Mouse (Mus musculus): Measurements from ENCODE around the gene Grm5. TPM values are rescaled to one million over a fixed set of nuclear protein-coding genes. Genes with fewer than 3 reads are reported as not detected.

Gene Grm5
- total RNA-seq (2021): 100 to 1,000 TPM; 213 to 219 TPM

DNA sequence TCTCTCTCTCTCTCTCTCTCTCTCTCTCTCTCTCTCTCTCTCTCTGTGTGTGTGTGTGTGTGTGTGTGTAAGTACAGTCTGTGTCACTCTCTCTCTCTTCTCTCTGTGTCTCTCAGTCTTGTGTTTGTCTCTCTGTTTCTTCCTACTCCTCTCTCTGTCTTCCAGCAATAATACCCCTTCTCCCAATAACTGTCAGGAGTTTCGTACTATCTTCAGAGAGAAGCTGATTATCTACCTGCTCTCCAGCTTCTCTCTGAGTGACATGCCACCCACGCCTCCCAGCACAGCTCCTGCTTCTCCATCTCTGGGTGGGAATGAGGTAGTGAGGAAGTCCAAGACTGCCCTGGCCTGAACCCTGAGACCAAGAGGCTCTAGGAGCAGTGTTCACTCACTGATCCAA, at the start of gene Grm5:
TSS of gene Grm5 (plus strand) at position 301 of the 400 bp plus-strand sequence.
- intact Hi-C loops (cut with DNase I): loop anchor here (10.0 kb wide), 2 partner anchors 461 to 1461 kb away; no protein-coding TSS in a partner anchor
- no peak for DNase-seq (ENCODE audit: extremely low spot score in 1 of 2, low spot score in 2 of 2)

GRCm38 (mm10) chr7:87539031-87539430, 44.9 kb upstream of the Grm5 start:
- intact Hi-C loops (cut with DNase I): no loop called here
- no peak for DNase-seq (ENCODE audit: extremely low spot score in 1 of 2, low spot score in 2 of 2)

DNA sequence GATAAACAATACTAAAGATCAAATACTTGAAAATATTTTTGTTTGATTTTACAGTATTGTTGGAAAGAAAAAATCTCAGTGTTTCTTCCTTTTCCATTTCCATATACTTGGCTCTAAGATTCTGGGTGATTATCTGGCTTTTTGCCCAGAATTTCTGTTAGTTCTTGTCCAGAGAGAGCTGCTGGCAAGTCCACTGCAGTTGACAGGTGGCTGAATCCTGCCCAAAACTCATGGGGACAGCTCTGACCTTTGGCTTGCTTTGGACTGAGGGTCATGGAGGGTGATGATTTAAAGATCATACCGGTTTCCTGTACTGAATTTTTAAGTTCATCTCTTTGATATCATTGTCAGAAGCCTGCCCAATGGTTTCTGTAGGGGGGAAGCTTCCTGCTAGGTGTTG, 18.7 kb upstream of the Grm5 start:
- intact Hi-C loops (cut with DNase I): no loop called here
- no peak for DNase-seq (ENCODE audit: extremely low spot score in 1 of 2, low spot score in 2 of 2)

DNA sequence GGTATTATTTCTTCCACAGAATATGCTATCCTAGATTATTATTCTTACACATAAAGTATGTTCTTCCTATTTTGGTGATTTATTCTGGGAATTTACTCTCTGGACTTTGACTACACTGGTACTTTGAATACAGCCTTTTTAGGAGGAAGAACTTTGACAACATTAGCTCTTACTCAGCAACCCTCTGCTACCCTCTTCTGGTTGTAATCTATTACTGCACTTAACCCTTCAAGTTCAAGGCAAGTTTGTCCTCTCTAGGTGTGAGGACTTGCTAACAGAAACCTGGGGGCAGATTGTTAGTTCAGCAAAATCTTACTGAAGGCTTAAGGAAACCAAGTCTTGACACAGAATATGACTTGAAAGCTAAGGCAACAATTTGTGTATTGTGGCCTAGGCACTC, 17.5 kb upstream of the Grm5 start:
- intact Hi-C loops (cut with DNase I): loop anchor here (2.0 kb wide), 1 partner anchor 456 kb away; no protein-coding TSS in a partner anchor
- peak in 1 of 2 experiments; percentile 31 for DNase-seq (ENCODE audit: extremely low spot score in 1 of 2, low spot score in 2 of 2)

DNA sequence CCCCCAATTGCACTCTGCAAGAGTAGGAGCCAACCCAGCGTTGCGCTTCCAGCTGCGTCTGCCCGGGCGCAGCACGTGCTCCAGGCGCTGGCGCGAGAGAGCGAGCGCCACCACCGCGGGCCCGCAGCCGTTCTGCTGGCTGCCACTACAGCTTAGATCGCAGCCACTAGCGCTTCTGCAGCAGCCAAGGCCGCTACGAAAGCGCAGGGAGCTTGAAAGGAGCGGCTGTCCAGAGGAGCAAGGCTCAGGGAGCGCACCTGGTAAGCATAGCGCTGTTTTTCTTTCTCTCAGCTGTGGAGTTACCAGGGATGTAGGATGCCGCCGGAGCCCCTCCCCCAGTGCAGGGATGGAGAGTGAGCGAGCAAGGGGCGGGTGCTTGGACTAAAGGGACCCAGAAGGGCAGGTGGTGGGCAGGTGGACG, 323 bp downstream of the Grm5 start:
- DNase-seq (ENCODE audit: extremely low spot score in 1 of 2, low spot score in 2 of 2): peak; percentile 50 to 77
- intact Hi-C loops (cut with DNase I): loop anchor here (10.0 kb wide), 2 partner anchors 461 to 1461 kb away; no protein-coding TSS in a partner anchor

DNA sequence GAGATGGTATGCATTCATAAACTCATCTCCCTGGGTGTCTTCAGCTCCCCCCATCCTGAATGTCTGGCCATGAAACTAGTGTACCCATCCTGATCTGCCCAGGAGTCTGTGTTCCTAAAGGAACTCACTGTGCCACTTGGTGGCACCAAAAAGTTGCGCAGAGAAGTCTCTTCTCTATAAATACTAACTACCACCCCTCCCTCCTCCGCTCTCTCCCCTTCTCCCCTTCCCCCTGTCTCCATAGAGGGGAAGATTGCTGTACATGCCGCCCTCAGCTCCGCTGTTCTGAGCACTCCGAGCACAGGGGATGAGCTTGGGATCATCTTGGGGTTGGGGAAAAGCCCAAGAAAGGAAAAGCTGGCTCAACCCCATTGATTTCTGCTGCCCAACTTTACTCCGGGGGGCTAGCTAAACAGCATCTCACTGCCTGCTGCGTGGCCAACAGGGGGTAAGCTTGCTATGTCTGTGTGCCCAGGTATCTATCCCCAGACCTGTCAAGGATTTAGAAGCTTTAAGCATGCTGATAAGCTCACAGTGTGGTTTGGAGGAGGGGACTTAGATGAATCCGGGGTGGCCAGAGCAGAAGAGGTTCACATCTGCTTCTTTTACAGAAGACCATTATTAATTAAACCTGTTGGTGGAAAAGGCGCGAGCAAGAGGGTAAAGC, 2.4 kb downstream of the Grm5 start:
- DNase-seq (ENCODE audit: extremely low spot score in 1 of 2, low spot score in 2 of 2): peak; percentile 51 to 58
- intact Hi-C loops (cut with DNase I): loop anchor here (5.0 to 10.0 kb wide), 3 partner anchors 458 to 1458 kb away; no protein-coding TSS in a partner anchor

DNA sequence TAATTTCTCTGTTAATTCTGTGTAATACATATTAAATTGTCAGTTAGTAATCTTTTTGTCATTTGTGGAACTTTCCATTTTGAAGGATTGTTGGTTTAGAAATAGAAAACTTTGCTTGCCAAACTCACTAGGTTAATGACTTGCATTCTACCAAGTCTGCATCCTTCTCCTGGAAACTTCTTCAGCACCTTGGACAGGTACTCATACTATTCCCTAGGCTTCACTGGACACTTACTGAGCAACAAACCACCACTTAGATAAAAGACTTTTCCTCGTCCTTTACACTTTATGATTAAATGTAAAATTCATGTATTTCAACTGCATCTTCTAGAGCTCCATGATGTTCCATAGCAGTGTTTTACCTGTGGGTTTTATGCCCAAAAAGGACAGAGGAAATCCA, 4.0 kb downstream of the Grm5 start:
- intact Hi-C loops (cut with DNase I): loop anchor here (5.0 to 10.0 kb wide), 3 partner anchors 457 to 1457 kb away; no protein-coding TSS in a partner anchor
- DNase-seq (ENCODE audit: extremely low spot score in 1 of 2, low spot score in 2 of 2): no peak

- intact Hi-C loops (cut with DNase I): no loop called here
- DNase-seq (ENCODE audit: extremely low spot score in 1 of 2, low spot score in 2 of 2): no peak
Measured at GRCm38 (mm10) chr7:87626251-87626650, 42.3 kb downstream of the Grm5 start.

GRCm38 (mm10) chr7:87635530-87635929, 51.6 kb downstream of the Grm5 start:
- DNase-seq (ENCODE audit: extremely low spot score in 1 of 2, low spot score in 2 of 2): no peak

GRCm38 (mm10) chr7:87650610-87651009, 66.6 kb downstream of the Grm5 start:
- no peak for DNase-seq (ENCODE audit: extremely low spot score in 1 of 2, low spot score in 2 of 2)
- intact Hi-C loops (cut with DNase I): no loop called here

More at GRCm38 (mm10) chr7:87635530-87635929, 51.6 kb downstream of the Grm5 start:
- intact Hi-C loops (cut with DNase I): no loop called here

GRCm38 (mm10) chr7:87661794-87662193, 77.8 kb downstream of the Grm5 start:
- DNase-seq (ENCODE audit: extremely low spot score in 1 of 2, low spot score in 2 of 2): no peak
- intact Hi-C loops (cut with DNase I): no loop called here

GRCm38 (mm10) chr7:87664041-87664440, 80.1 kb downstream of the Grm5 start:
- intact Hi-C loops (cut with DNase I): no loop called here

DNA sequence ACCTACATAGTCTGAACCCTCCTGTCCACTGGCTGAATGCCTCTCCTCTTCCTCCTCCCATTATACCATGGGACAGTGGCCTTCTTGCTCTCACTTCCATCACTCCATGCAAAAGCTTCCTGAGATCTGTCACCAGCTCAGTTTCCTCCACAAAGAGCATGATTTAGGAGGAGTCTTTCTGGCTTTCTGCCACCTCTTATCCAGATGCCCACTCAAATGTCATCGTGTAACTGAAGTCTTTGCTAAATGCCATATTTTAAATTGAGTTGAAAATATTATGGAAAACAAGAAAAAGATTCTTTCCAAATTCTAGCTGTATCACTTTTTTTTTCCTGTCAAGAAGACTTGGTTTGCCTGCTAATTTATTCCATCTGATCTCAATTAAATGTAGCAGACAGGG, 132.4 kb downstream of the Grm5 start:
- peak in 1 of 2 experiments; percentile 11 for DNase-seq (ENCODE audit: extremely low spot score in 1 of 2, low spot score in 2 of 2)
- intact Hi-C loops (cut with DNase I): no loop called here

More at GRCm38 (mm10) chr7:87664041-87664440, 80.1 kb downstream of the Grm5 start:
- no peak for DNase-seq (ENCODE audit: extremely low spot score in 1 of 2, low spot score in 2 of 2)

- intact Hi-C loops (cut with DNase I): no loop called here
Measured at GRCm38 (mm10) chr7:87718631-87719030, 134.7 kb downstream of the Grm5 start.

GRCm38 (mm10) chr7:87734511-87734910, 150.5 kb downstream of the Grm5 start:
- intact Hi-C loops (cut with DNase I): no loop called here

More at GRCm38 (mm10) chr7:87718631-87719030, 134.7 kb downstream of the Grm5 start:
- no peak for DNase-seq (ENCODE audit: extremely low spot score in 1 of 2, low spot score in 2 of 2)

DNA sequence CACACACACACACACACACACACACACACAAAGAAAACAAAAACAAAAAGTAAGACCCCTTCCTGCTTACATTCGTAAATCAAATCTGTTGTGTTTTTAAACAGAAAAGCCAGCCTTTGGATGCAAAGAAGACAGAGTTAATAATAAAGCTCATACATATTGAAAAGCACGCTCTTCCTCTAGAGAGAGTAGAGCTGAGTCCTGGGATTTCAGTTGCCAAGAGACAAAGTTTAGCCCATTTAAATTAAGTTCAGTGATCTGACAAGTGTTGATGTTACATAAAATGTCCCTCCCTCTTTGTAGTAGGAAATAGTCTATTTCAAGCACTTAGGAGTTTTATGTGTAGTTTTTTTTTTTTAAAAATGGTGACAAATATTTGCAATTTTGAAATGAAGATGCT, 178.0 kb downstream of the Grm5 start:
- DNase-seq (ENCODE audit: extremely low spot score in 1 of 2, low spot score in 2 of 2): no peak
- intact Hi-C loops (cut with DNase I): no loop called here

More at GRCm38 (mm10) chr7:87734511-87734910, 150.5 kb downstream of the Grm5 start:
- no peak for DNase-seq (ENCODE audit: extremely low spot score in 1 of 2, low spot score in 2 of 2)

DNA sequence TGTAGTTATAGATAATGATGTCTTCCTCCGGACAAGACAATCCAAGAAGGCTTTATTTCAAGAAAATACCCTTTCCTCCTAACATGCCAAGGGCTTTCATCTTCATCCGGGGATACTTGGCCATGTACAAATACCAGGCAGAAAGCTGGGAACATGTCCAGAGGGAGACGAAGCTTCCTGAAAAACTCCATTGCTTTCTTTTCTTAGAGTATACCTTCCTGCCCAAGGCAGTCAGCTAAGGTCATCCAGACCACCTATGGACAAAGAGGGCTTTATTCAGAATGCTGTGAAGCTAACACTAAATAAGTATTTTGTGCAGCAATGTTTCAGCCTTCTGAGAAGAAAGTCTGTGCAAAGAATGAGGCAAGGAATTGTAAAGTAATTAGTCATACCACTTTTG, 178.4 kb downstream of the Grm5 start:
- intact Hi-C loops (cut with DNase I): no loop called here
- DNase-seq (ENCODE audit: extremely low spot score in 1 of 2, low spot score in 2 of 2): no peak

DNA sequence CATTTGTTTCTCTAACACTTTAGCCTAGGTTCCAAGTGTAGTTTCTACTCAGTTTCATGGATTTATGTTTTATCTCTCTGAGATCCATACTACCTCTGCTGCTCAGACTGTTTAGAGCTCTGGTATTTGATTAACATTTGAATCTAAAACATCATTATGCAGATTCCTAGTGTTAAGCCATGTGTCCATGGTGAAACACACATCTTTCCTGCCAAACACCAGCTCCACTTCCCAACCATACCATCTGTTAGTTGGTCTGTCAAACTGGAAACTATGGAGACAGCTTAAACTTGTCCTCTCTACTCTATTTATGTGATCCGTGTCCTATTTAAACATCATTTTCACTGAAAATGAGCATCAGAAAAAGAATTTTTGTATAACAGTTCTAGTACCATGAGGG, 203.6 kb downstream of the Grm5 start:
- intact Hi-C loops (cut with DNase I): no loop called here
- DNase-seq (ENCODE audit: extremely low spot score in 1 of 2, low spot score in 2 of 2): peak in 1 of 2 experiments; percentile 52

DNA sequence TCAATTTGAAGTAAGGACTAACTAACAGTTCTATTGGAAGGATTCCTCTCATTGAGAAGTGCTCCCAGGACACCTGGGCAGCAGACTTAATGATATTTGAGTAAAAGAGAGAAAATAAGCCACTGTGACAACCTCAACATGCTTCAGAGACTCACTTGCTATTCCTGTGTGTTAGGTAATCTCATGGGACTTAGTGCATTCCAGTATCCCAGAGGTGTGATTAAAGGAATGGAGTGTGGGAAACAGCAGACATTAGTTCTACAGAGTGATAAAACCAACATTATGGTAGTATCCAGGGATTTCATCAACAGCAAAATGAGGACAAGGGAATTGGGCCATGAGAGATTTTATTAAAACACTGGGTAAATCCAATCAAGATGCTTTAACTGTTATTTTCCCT, 205.0 kb downstream of the Grm5 start:
- intact Hi-C loops (cut with DNase I): no loop called here
- DNase-seq (ENCODE audit: extremely low spot score in 1 of 2, low spot score in 2 of 2): no peak

DNA sequence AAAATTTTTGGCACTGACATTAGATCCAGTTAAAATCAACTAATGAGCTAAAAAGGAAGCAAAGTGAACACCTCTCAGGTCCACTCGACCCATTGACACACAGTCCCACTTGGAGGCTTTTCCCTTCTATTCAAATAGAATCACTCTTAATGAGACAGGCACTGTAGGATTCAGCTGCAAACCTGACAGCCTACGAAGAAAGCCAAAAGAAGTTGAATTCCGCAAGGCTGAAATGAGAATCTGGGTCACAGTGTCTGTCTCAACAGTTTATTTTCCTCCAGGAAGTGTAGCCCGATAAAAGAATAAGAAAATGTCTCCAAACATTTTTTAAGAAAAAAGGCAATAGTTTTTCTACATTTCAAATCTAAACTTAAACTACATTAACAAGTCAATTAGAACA, 209.9 kb downstream of the Grm5 start:
- intact Hi-C loops (cut with DNase I): no loop called here
- no peak for DNase-seq (ENCODE audit: extremely low spot score in 1 of 2, low spot score in 2 of 2)
